Mouse (Mus musculus) lung, postnatal 36 days (tissue): Measurements from ENCODE around the gene Ptprj.

Experiments used
- DNase-seq: peaks from one replicate; pipeline ENCODE4 v3.0.0; 2022; ENCODE audit warnings: mixed read lengths

The Ptprj gene

DNA sequence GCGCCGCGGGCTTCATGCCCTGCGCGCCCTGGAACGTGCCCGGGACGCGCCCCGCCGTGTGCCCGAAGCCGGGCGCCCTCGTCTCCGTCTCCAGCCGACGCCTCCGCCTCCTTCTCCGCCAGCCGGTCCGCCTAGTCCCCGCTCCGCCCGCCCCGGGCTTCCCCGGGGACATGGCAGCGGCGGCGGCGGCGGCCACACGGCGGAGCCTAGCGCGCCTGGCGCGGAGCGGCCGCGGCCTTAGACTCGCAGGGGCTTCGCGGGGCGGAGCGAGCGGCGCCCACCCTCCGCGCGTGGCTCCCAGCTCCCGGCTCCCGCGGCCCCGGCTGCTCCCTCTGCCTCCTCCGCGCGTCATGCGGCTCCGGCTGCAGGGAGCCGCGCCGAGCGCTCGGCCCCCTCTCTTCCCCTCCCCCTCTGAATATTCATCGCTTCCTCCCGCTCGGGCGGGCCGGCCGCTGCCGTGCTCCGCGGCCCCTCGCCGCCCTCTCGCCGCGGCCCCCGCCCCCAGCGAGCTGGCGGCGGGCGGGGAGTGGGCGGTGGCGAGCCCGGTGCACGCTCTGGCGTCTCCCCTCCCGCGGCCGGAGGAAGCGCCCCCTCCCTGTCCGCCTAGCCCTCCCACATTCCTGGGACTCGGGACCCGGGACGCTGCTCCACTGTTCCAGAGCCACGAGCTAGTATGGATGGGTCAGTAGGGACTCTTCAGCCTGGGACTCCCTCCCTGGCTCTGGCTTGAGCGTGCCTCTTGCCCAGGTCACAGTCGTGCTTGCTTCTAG is at the start of gene Ptprj:
Gene Ptprj, minus strand, starts transcription at position 412 of the 770 bp plus-strand sequence.
- DNase-seq, result peak; percentile 73

DNA sequence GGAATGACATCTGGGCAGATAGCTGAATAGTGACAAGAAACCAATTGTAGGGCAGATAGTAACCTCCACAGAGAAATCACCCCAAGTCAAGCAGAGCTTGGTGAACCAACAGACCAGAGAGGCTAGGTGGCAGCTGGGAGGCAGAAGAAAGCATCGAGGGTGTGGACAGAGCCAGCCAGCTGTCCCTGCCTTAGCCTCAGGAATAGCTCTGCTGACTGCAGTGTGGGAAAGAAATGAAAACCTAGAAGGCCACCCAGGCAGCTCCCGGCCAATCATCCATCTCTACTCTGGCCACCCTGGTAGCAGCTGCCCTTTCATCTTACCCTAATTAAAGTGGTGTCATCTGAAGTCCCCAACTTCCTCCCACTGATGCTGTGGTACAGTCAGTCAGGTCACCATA is 49.1 kb upstream of the Ptprj start:
- DNase-seq, result no peak

DNA sequence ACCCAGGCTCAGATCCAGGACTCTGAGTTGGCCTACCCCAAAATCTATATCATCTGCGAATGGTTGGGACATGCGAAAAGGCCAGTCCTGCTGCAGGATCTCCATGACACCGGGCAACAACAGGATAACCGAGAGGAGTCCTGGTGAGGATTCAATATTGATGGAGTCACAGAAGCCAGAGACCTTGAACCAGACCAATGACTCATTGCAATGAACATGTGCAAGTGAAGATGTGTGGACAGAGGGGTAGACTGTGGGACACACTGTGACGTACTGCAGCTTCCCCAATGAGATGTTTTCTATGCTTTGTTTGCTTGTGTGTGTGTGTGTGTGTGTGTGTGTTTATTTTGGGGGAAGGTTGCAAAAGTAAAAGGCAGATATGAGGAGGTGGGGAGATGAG is 47.8 kb upstream of the Ptprj start:
- DNase-seq, result no peak

DNA sequence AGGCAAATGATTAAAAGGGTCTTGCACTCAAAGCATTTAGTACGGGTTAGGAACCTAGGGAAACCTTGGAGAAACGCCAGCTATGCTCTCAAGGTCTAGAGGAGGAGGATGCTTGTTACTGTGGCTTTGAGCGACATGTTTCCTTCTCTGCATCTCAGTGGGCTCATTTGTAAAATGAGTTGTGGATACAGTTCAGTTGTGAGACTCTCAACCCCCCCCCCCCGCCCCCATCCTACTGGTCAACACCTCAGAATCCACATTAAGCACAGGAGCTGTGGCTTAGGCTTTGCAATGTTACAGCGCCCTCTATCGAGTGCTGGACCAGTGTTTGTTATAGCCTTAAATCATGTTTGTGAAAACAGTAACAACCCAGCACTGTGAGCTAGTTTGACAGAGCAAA is 44.5 kb upstream of the Ptprj start:
- peak; percentile 95 for DNase-seq

DNA sequence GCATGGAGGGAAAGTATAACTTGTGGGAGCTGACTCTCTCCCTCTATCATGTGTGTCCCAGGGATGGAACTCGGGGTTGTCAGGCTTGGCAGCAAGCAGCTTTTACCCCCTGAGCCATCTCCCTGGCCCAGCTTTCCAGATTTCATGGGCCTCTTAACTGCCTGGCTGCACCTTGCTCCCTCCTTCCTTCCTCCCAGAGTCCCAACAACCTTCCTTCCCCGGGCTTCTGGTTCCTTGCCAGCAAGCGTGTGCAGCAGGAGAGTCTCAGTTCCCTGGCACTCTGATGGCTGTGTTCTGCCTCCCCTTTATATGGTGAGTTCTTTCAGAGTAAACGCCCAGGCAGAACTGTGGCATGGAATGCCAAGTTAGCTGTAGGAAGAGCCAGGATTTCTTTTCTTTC is 43.9 kb upstream of the Ptprj start:
- DNase-seq, result peak; percentile 40

DNA sequence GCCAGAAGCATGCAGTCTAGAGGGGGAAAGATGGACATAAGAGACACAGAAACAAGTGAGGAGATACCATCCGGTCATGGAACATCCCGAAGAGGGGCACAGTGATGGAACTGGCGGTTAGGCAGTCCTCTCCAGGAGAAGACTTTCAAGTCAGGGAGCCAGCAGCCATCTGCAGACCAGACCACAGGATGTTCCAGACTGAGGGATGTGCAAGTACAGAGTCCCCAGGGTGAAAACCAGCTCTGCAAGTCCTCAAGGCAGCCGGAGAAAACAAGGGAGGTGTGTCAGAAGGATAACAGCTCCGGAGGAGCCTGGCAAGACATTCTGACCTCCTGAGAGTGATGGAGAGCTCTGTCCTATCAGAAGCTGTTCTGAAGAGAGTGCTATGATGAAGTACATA is 40.4 kb upstream of the Ptprj start:
- DNase-seq, result no peak

DNA sequence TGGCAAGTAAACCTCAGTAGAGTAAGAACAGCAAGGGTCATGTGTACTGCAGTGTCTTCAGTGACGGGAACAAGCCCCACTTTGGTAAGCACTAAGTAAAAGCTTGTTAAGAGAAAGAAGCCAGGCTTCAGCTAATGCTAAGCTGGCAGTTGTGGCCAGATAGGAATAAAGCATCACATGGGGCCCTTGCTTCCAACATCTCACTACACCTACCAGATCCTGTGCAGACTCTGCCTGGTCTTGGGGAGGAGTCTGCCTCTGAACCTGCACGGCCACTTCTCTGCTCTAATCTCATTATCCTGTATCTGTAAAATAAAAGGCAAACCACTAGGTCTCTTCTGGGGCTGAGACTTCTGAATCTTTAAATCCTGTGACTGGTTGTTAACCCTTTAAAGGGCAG is 39.2 kb upstream of the Ptprj start:
- no peak for DNase-seq

DNA sequence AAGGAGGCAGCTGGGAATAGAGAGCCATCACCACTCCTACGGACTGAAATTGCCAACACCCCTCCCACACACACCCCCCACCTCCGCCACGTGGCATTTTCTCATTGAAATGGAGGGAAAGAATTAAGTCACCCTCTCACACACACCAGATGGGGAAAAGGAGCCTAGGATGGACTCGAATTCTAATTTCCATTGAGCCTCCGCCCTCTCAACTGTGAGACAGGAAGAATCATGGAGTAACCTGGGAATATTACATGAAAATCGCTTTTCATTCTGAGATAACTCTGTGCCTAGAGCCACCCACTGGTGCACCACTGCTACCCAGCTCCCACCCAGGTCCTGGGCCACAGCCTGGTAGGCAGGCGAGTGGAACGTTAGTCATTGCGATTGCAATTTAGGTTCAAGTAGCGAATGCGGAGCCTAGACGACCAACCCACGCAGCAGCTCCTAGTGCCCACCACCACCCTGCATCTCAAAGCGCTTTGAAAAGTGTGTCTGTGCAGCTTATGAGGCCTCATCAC is 34.3 kb upstream of the Ptprj start:
- no peak for DNase-seq

DNA sequence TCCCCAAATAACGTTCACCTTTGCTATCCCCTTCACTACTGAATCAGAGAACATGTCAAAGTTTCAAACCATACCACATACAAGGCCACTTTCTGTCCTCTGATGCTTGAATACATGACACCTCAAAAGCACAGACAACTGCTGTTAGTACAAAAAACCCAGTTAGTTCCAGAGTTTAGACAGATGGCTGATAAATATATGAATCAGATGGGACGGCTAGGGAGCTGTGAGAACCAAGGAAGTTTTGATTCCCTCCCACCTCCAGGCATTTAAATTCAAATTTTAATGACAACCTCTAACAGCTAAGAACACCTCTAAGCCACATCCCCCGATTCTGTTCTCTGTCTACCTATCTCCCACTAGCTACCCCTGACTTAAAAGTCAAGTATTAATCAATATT is 33.1 kb upstream of the Ptprj start:
- DNase-seq, result no peak

DNA sequence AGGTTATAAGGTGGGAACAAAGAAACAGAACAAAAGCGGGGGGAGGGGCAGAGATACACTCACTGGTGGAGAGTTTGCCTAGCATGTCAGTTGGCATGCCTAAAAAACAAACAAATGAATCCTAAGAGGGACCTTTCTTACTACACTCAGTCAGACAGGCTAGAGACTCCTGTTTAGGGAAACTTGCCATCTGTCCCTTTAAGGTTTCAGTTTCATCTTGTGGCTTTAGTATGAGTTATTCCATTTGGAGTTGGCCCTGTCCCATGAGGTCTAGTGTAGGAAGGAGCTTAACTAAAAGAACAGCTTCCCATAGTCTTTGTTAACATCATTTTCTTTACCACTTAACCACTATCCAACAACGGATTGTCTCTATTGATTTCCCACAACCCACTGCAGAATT is 32.6 kb upstream of the Ptprj start:
- no peak for DNase-seq

DNA sequence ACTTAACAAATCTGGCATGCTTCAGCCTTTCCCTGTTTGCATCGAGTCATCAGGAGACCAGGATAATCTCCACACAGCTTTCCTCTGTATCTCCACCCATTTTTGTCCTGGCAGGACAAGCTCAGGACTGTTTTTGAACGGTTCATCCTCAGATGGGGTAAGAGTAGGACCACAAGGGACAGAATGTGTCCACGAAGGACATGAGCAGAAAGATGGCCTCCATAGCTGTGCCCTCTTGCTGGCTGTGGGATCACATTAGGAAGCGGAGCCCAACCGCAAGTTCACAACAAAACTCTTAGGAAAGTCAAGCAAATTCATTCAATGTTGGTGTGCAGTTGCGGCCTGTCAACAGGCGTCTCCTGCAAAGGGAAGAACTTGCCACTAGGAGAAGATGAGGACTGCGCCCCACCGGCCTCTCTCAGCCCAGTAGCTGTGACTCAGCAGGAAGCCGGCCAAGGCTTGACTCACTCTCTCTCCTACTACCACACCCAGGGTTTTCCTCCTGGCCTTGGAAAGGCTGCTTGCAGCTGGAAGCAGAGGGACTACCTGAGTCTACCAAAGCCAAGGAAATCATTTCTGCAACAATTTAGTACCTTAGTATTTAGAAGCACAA is 31.6 kb upstream of the Ptprj start:
- DNase-seq, result peak; percentile 85

DNA sequence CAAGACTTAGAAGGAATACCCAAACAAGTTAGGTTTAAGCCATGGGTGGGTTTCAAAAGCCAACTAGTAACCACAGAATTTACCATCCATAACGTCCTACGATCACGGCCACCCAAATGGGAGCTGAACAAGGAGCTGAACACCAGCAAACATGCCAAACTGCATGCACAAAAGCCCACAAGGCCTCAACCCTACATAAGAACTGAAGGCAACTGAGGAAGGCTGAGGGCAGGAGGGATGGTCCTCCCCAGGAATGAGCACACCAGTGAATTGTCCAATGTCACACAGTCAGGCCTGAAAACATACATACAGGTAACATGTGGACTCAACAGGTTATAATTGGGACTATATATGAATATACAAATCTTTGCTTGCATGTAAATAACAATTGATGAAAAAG is 20.6 kb upstream of the Ptprj start:
- no peak for DNase-seq

DNA sequence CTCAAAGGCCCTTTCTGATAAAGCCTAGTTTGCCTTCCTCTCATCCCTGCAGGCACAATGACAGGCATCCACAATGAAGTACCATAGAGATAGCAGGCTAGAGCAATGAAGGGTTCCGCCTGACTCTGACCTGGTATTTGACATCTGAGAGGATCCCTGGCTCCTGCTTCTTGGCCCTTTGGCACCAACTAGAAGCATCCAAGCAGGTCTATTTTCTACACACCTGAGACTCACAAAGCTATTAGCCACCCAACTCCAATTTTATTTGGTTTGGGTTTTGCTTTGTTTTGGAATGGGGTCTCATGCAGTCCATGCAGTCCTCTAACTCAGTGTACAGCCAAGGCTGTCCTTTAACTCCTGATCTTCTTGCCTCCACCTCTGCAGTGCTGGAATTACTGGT is 7.7 kb upstream of the Ptprj start:
- no peak for DNase-seq

DNA sequence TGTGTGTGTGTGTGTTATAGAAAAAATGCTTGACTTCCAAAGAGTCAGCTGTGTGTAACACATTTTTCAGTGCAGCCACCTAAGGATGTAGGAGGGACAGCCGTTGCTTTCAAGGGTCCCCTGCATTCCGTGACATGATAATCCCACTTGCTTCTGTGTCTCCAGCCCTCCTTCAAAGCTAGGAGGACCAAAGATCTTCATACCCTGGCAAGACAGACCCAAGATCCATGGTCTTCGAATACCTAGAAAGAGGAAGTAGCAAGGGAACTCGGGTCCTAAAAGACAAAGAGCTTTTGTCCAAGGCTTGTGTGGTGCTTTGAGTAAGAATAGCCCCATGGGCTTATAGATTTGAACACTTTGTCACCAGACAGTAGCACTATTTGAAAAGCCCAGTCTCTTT is 4.1 kb upstream of the Ptprj start:
- DNase-seq, result no peak

DNA sequence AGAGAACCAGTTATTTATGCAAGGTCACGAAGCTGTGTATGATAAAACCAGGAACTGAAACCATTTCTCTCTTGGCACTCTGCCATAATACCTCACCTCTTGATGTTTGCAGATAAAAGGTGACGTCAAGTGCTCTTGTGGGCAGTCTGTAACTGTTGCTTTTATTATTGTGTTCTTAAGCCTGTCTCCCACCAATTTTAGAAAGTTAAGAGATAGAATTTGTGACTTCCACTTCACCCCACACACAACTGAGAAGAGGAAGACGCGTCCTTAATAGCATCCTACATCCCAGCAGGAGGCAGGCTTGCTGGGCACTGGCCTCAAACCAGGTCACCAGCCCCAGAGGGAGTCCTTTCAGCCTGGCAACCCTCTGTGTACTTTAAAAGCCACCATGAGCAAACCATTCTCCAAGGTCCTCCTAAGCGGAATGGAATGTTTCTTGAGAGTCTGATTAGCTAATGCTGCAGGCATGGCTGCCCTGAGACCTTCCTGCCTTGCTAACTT is 3.2 kb upstream of the Ptprj start:
- DNase-seq, result peak; percentile 88

DNA sequence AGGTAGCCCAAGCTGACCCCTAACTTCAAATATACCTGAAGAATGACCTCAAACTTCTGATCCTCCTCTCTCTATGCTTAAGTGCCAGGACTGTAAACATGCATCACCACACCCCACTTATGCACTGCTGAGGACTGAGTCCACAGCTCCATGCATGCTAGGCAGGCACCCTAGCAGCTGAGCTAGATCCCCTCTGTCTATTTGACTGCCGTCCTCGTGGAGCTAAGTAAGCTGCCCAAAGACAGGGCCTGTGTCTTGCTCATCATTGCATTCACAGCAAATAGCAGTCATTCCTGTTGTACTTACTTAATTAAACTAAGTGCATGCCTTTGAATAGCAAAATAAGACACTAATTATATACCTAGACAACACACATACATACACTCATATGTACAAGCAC is 2.4 kb upstream of the Ptprj start:
- DNase-seq, result no peak

DNA sequence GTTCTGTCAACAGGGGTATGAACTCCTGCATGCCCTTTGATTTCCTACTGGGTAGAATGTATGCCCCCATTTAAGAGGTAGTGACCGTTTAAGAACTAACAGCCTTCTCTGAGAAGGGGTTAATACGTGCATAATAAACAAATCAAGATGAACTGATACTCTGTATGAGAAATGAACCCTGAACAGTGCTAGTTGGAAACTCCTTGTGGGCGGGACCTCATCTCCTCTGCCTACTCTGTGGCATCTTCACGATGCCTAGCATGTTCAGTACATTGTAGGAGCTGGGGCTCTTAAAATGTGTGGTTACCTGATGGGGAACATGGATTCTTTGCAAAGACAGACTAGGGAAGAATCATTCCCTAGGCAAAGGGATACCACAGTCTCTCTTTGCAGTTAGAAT is 1.9 kb upstream of the Ptprj start:
- no peak for DNase-seq

DNA sequence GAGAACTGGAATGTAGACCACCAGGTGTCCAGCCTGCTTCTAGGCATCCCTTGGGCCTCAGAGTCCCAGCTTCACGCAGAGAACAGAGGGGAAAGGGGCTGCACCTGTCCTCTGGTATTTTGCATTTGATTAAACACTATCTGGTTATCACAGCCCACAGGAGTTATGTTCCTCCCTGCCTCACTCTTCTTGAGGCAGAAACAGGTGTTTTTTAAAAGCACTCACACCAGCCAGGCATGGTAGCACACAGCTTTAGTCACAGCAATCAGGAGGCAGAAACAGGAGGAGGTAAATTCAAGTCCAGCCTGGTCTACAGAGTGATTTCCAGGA is 1.3 kb upstream of the Ptprj start:
- no peak for DNase-seq

DNA sequence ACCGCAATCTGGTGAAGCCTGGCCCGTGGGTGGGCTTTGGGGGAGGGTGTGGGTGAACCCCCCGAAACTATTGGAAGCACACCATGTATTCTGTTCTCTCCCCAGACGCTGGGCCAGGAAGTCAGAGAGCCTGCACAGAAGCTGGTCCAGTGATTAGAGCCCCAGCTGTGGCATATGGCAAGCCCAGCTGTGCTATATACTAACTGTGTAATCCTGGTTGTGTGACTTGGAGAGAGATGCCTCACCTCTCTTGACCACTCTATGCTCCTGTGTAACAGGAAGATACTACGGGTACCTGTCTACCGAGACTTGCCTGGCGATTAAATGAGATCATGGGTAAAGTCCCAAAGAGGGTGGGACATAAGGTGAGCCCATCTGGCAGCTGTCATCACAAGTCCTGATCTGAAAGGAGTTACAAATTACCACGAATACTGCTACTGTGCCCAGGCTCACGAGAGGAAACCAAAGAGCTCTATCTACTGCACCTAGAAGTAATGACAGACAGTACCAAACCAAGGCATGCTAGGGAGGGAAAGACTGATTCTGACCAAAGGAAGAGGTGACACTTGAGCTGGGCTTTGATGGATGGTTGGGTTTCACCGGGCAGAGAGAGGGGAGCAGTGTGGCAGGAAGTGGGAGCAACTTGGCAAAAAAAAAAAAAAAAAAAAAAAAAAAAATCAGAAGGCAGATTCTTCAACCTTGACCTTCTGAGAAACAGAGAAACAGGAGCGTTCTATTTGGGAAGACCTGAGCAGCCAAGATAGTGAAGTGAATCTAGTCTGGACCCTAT is 754 bp upstream of the Ptprj start:
- DNase-seq, result no peak

DNA sequence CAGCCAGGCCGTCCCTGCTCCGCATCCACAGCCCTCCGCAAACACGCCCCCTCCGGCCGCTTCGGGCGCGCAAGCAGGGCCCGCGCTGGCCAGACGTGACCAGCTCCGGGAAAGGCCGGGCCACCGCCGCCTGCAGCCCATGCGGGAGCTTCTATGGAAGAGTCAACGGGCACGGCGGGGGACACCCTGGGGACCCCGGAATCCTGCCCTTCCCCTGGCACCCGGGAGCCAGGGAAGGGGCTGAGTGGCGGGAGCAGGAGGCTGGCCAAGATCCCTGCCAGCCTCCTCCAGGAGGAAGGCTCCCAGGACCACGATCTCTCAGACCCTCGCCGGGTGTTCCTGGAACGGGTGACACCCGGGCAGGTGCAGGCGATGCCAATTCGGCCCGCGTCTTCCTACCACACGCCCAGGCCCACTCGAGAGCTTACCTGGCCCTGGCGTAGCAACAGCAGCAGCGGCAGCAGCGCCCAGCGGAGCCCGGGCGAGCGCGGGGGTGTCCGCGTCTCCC is 665 bp downstream of the Ptprj start:
- peak; percentile 61 for DNase-seq

DNA sequence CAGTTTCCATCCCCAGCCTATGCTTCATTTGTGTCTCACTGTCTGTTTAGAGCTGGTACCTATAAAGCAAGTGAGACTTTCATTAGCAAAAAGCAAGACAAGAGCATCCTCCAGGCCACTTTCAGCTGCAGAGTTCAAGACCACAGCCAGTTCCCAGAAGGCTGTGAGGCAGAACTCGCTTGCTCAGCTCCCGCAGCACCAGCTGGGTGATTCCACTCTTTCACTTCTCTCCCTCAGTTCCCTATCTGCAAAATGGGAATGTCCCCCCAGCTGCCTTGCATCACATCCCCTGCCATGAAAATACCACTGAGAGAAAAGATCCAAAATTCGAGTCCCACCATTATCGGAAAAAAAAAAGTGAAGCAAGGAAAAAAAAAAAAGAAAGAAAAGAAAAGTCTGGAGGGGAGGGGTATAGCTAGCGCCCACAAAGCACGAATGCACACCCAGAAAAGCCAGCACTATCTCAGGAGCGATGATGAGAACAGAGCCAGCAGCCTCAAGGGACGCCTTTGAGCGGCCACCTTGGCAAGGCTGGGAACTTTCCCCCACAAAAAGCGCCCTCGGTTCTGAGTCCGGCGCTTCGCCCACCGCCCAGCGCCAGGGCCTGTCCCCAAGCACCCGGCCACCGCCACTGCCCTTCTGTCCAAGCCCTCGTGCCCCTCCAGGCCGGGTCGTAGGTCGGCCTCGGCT is 1.3 kb downstream of the Ptprj start:
- DNase-seq, result no peak

DNA sequence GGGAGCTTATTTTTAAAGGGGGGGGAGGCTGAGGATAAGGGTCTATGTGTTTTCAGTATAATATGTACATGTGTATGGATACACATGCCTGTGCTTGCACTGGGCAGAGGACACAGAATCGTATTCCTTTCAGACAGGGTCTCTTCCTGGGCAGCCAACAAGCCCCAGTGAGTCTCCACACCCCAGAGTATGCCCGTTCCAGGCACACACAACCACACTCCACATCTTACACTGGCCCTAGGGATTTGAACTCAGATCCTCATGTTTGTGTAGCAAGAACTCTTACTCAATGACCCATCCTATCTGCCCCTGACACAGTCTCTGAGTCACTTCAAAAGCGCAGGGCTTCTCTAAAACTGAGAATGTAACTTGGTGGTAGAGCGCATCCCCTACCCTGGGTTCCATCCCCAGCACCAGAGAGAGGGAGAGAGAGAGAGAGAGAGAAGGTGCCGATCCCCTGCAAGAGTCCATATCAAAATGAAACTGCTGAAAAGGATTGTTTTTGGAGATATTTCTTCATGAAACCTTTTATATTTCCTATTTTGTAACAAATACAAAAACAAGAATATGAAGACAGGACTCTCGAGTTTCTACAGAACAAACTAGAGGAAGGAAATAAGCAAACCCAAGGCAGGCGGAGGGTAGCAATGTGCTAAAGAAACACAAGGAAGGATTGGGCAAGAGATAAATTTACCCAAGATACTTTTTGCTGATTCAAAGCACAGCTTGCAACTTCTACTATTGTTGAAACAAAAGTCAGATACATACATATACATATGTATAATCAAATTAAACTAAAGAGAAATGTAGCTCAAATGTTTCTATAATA is 2.8 kb downstream of the Ptprj start:
- DNase-seq, result peak; percentile 47
